Mouse (Mus musculus) thymus, adult 2 months (tissue): Measurements from ENCODE around the gene Olfr685. TPM values are rescaled to one million over a fixed set of nuclear protein-coding genes. Genes with fewer than 3 reads are reported as not detected.

ENCODE experiments used
- DNase-seq: peaks from one replicate; pipeline ENCODE4 v3.0.0; 2021
- H3K27ac ChIP-seq: fragments of 200-500 bp; 2 replicates; pipeline ENCODE4 v1.5.1; 2012; ENCODE audit warnings: low read length, control low read depth; ENCODE audit not compliant: control insufficient read depth, insufficient read depth
- H3K27me3 ChIP-seq: fragments of 200-500 bp; 2 replicates; pipeline ENCODE4 v1.6.1; 2012; ENCODE audit warnings: mild to moderate bottlenecking, low read length, moderate library complexity, mixed read lengths; ENCODE audit not compliant: control insufficient read depth, insufficient read depth
- H3K36me3 ChIP-seq: fragments of 200-500 bp; 2 replicates; pipeline ENCODE4 v1.6.1; 2012; ENCODE audit warnings: mild to moderate bottlenecking, low read length, moderate library complexity; ENCODE audit not compliant: control insufficient read depth, insufficient read depth
- H3K4me1 ChIP-seq: fragments of 200-500 bp; replicated peaks from 2 replicates; pipeline ENCODE4 v1.6.1; 2012; ENCODE audit warnings: low read length; ENCODE audit not compliant: control insufficient read depth, insufficient read depth
- H3K4me3 ChIP-seq: fragments of 200-500 bp; 2 replicates; pipeline ENCODE4 v1.5.1; 2012; ENCODE audit warnings: mild to moderate bottlenecking, low read length, control low read depth, moderate library complexity; ENCODE audit not compliant: control insufficient read depth, insufficient read depth
- CTCF ChIP-seq: fragments of 200-500 bp; IDR thresholded peaks from 2 replicates; pipeline ENCODE4 v1.5.1; 2012; ENCODE audit warnings: mild to moderate bottlenecking, control low read depth, low read length, moderate library complexity, borderline replicate concordance; ENCODE audit not compliant: control insufficient read depth, poor library complexity, insufficient read depth; ENCODE audit errors: extremely low read depth
- POLR2A ChIP-seq: fragments of 200-500 bp; IDR thresholded peaks from 2 replicates; pipeline ENCODE4 v1.6.1; 2012; ENCODE audit warnings: mild to moderate bottlenecking, low read length, control low read depth, moderate library complexity; ENCODE audit not compliant: control insufficient read depth, poor library complexity, insufficient read depth; ENCODE audit errors: extremely low read depth
- WGBS: fragments of 180-500 bp; shearing (Covaris S2); methylation state at CpG from one replicate; pipeline ENCODE4 v1.1.7; 2018; 5-methylcytosine and 5-hydroxymethylcytosine counted together
- polyA plus RNA-seq: library from polyadenylated mRNA; depleted of rRNA; stranded (reverse); fragments of >200 nt; gene quantifications from 2 replicates; pipeline ENCODE4 v1.2.3, GENCODE M21; 2012; rRNA removed

Gene Olfr685
- polyA plus RNA-seq = not detected in 2 replicates

GRCm38 (mm10) chr7:105185912-105186311 lies at the start of gene Olfr685:
Olfr685 (minus strand) TSS chr7:105186012.
- Histone ChIP-seq H3K36me3 (no peaks in the 10 kb centered on the region), H3K4me1 (no peaks in the 10 kb centered on the region), H3K4me3 (no peak within 1 kb of the TSS), H3K27me3 (no peaks in the 10 kb centered on the region), H3K27ac (no peak within 1 kb of the TSS)
- DNase-seq = no peak
- TF ChIP-seq POLR2A (no peak), CTCF (no peak)
- WGBS = 86% methylated on average over 1 of the region's 1 CpGs

DNA sequence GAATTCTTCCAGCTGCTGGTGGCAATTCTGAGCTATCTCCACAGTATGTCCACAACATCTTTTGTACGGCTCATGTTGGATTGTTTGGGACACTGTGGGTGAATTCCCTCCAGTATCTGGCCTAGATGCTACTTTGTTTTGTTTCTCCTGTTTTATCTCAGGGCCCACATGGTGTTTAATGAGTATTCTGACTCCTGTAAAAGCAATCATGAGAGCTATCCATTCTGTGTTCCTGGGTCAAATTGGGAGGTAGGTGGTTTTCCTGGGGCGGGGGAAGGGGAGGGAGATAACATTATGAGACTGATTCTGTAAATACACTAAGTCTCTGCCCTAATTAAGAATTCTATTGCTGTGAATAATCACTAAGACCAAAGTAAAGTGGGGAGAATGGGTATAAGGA lies 43.6 kb upstream of the Olfr685 start:
- no peak for TF ChIP-seq POLR2A
- no peak for TF ChIP-seq CTCF
- 91% methylated on average over 2 of the region's 2 CpGs for WGBS
- DNase-seq = no peak
- H3K27ac ChIP-seq = no peak overlapping the region
- no peaks in the 10 kb centered on the region for H3K4me1 ChIP-seq
- no peak overlapping the region for H3K4me3 ChIP-seq
- no peaks in the 10 kb centered on the region for H3K36me3 ChIP-seq
- no peaks in the 10 kb centered on the region for H3K27me3 ChIP-seq

- Histone ChIP-seq H3K27me3 (no peaks in the 10 kb centered on the region), H3K36me3 (no peaks in the 10 kb centered on the region), H3K4me1 (no peaks in the 10 kb centered on the region), H3K27ac (no peak overlapping the region), H3K4me3 (no peak overlapping the region)
- TF ChIP-seq CTCF (no peak), POLR2A (no peak)
- WGBS = 62% methylated on average over 1 of the region's 1 CpGs
- no peak for DNase-seq
Observed at GRCm38 (mm10) chr7:105228138-105228537, 42.3 kb upstream of the Olfr685 start.

GRCm38 (mm10) chr7:105226703-105227102 lies 40.9 kb upstream of the Olfr685 start:
- no peaks in the 10 kb centered on the region for H3K27me3 ChIP-seq
- H3K4me3 ChIP-seq = no peak overlapping the region
- TF ChIP-seq CTCF = no peak
- no peak for TF ChIP-seq POLR2A
- DNase-seq = no peak
- no peak overlapping the region for H3K27ac ChIP-seq
- H3K36me3 ChIP-seq = no peaks in the 10 kb centered on the region
- H3K4me1 ChIP-seq = no peaks in the 10 kb centered on the region

DNA sequence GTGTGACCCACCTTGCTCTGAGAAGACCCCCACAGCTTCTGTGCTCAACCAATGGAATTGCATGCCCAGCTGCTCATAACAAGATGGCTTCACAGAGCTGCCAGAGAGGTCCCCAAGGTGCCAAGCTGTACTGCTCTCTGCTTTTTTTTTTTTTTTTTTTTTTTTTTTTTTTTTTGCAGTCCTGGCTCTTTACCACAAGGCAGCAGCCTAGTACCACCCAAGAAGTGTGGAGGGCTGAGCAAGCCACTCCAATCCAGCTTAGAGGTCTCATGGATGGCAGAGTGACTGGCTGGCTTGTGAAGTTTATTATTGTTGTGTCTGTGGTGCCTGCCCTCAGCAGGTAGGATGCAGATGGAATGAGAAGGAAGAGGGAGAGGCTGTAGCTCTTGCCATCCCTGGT lies 40.3 kb upstream of the Olfr685 start:
- Histone ChIP-seq H3K4me3 (no peak overlapping the region), H3K27me3 (no peaks in the 10 kb centered on the region), H3K36me3 (no peaks in the 10 kb centered on the region), H3K4me1 (no peaks in the 10 kb centered on the region), H3K27ac (no peak overlapping the region)
- DNase-seq = no peak
- TF ChIP-seq POLR2A (no peak), CTCF (no peak)

GRCm38 (mm10) chr7:105218281-105218680 lies 32.5 kb upstream of the Olfr685 start:
- no peaks in the 10 kb centered on the region for H3K4me1 ChIP-seq
- H3K27ac ChIP-seq = no peak overlapping the region
- H3K36me3 ChIP-seq = no peaks in the 10 kb centered on the region
- no peaks in the 10 kb centered on the region for H3K27me3 ChIP-seq
- WGBS = 95% methylated on average over 4 of the region's 4 CpGs
- DNase-seq = no peak
- no peak for TF ChIP-seq CTCF
- TF ChIP-seq POLR2A = no peak
- no peak overlapping the region for H3K4me3 ChIP-seq

- Histone ChIP-seq H3K27me3 (no peaks in the 10 kb centered on the region), H3K36me3 (no peaks in the 10 kb centered on the region), H3K4me1 (no peaks in the 10 kb centered on the region), H3K27ac (no peak overlapping the region), H3K4me3 (no peak overlapping the region)
- WGBS = 59% methylated on average over 1 of the region's 1 CpGs
- no peak for TF ChIP-seq CTCF
- TF ChIP-seq POLR2A = no peak
- no peak for DNase-seq
Observed at GRCm38 (mm10) chr7:105214761-105215160, 28.9 kb upstream of the Olfr685 start.
